Mouse (Mus musculus) neural tube, embryonic 14.5 days (tissue): ENCODE measurements at regions not wholly inside any gene's neighbourhood (a gene's known extent, or its start where the extent isn't known, plus 50 kb on each side); places are given as distances from the start of the nearest gene placed in this dataset.

Experiments
- ATAC-seq: fragments of 200-750 bp; cut with Nextera tagmentation; 2 replicates; pipeline ENCODE4 v1.8.0; 2017; ENCODE audit warnings: low read depth, mild to moderate bottlenecking, moderate TSS enrichment, moderate library complexity
- H3K27ac ChIP-seq: fragments of 300-500 bp; sonication (generic); 2 replicates; pipeline ENCODE4 v1.5.1; 2014; ENCODE audit warnings: low read depth, mild to moderate bottlenecking, control low read depth, low read length, moderate library complexity, mixed read lengths
- H3K27me3 ChIP-seq: fragments of 300-500 bp; sonication (generic); 2 replicates; pipeline ENCODE4 v1.6.1; 2014; ENCODE audit warnings: low read length; ENCODE audit not compliant: control insufficient read depth, insufficient read depth
- H3K36me3 ChIP-seq: fragments of 300-500 bp; sonication (generic); 2 replicates; pipeline ENCODE4 v1.6.1; 2014; ENCODE audit warnings: low read length, mixed read lengths; ENCODE audit not compliant: control insufficient read depth, insufficient read depth
- H3K4me1 ChIP-seq: fragments of 300-500 bp; sonication (generic); 2 replicates; pipeline ENCODE4 v1.6.1; 2014; ENCODE audit warnings: low read length; ENCODE audit not compliant: control insufficient read depth, insufficient read depth
- H3K4me2 ChIP-seq: fragments of 300-500 bp; sonication (generic); 2 replicates; pipeline ENCODE4 v1.6.1; 2014; ENCODE audit warnings: mild to moderate bottlenecking, low read depth, low read length, control low read depth
- H3K4me3 ChIP-seq: fragments of 300-500 bp; sonication (generic); 2 replicates; pipeline ENCODE4 v1.5.1; 2014; ENCODE audit warnings: low read depth, low read length, control low read depth, mixed read lengths
- H3K9ac ChIP-seq: fragments of 300-500 bp; sonication (generic); replicated peaks from 2 replicates; pipeline ENCODE4 v1.6.1; 2014; ENCODE audit warnings: low read depth, mild to moderate bottlenecking, control low read depth, low read length, mixed read lengths
- H3K9me3 ChIP-seq: fragments of 300-500 bp; sonication (generic); 2 replicates; pipeline ENCODE4 v1.6.1; 2016; ENCODE audit warnings: low read length; ENCODE audit not compliant: control insufficient read depth
- WGBS: fragments of 180-500 bp; shearing (Covaris S2); extraction: QIAGEN DNeasy Blood & Tissue Kit; methylation state at CpG from one replicate; pipeline ENCODE4 v1.1.7; 2014; 5-methylcytosine and 5-hydroxymethylcytosine counted together

DNA sequence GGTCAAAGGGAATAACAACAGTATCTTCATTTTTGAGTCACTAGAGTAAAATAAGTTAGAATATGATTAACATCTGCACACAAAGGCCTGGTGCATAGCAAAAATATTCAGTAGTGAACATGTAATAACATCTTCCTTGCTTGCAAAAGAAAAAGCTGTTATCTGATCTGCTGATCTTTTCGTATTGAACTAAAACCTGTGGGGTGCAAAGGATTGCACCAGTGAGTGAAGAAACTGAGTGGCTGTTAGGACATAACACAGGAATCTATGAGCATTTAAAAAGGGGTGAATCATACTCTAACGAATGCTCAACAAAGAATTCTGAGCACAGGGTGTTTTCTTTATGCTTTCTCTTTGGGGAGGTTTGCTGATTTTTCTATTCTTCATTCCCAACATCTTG lies 592.2 kb upstream of the Slit2 start:
- no peak overlapping the region for H3K4me3 ChIP-seq

DNA sequence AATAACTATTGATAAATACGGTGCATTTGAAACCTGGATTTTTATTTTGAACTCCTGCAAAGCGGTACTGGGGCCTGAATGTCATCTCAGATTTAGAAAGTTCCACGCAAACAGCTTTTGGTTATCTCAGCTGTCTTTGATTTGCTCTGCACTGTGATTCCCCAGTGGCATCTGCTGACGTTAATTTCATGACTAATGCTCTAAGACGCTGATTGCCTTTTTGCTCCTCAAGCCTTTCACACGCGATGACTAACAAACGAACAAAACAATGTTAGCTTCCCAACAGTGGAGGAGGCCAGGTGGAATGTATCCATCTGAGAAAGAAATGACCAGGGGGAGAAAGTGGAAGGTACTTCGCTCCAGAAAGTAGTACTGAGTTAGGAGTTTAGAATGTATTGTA lies 586.1 kb upstream of the Slit2 start:
- ATAC-seq, result no peak
- H3K9ac ChIP-seq, result no peak overlapping the region
- H3K4me2 ChIP-seq, result no peak overlapping the region
- H3K9me3 ChIP-seq, result no peaks in the 10 kb centered on the region
- H3K36me3 ChIP-seq, result no peaks in the 10 kb centered on the region
- no peaks in the 10 kb centered on the region for H3K4me1 ChIP-seq
- no peak overlapping the region for H3K27ac ChIP-seq
- H3K27me3 ChIP-seq, result no peaks in the 10 kb centered on the region
- no peak overlapping the region for H3K4me3 ChIP-seq
- 79% methylated on average over 9 of the region's 9 CpGs for WGBS

More for the DNA sequence above, 592.2 kb upstream of the Slit2 start:
- no peaks in the 10 kb centered on the region for H3K36me3 ChIP-seq
- H3K9me3 ChIP-seq, result no peaks in the 10 kb centered on the region
- no peaks in the 10 kb centered on the region for H3K4me1 ChIP-seq
- no peaks in the 10 kb centered on the region for H3K27me3 ChIP-seq
- H3K4me2 ChIP-seq, result no peak overlapping the region
- no peak for ATAC-seq
- no peak overlapping the region for H3K9ac ChIP-seq
- H3K27ac ChIP-seq, result no peak overlapping the region
- 81% methylated on average over 2 of the region's 2 CpGs for WGBS

DNA sequence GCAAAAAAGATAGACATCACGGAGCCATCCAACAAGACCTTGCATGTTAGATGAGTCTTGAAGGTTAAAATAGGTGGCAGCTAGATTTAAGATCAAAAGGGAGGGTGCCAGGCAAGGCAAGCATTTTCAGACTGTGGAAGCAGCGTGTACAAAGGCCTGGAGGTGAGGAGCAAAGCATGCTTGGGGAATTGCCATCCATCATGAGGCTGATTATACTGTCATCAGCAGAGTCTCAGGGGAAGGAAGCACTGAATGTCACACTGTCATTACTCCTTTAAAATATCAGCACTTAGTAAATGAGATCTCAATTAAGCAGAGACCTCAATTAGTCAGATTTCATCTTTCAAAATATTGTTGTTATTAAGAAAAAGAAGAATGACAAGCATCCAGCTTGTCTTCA lies 561.0 kb upstream of the Slit2 start:
- ATAC-seq, result no peak
- Histone ChIP-seq H3K9ac (no peak overlapping the region), H3K27ac (no peak overlapping the region), H3K36me3 (no peaks in the 10 kb centered on the region), H3K4me3 (no peak overlapping the region), H3K9me3 (no peaks in the 10 kb centered on the region), H3K4me1 (no peaks in the 10 kb centered on the region), H3K27me3 (no peaks in the 10 kb centered on the region), H3K4me2 (no peak overlapping the region)
- whole genome bisulfite sequencing, result 51% methylated on average over 2 of the region's 2 CpGs

DNA sequence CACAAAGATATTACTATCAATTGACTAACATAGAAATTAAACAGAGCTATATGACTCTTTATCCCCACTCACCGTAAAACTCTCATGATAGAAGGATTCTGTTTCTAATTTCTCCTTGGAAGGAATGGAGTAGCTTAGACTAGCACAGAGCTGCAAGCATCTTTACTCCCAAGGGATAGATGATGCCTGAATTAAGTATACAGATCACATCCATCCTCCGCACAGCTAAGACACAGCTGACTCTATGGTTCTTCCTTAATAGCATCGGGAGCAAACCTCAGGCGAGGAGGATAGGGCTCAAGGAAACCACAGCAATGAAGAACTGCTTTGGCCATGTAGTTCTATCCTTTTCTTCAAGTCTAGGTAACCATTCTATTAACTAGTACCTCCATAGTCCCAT lies 556.9 kb upstream of the Slit2 start:
- Histone ChIP-seq H3K27ac (no peak overlapping the region), H3K9ac (no peak overlapping the region), H3K9me3 (no peaks in the 10 kb centered on the region), H3K4me2 (no peak overlapping the region), H3K4me3 (no peak overlapping the region), H3K36me3 (no peaks in the 10 kb centered on the region), H3K27me3 (no peaks in the 10 kb centered on the region), H3K4me1 (no peaks in the 10 kb centered on the region)
- 72% methylated on average over 4 of the region's 4 CpGs for WGBS
- ATAC-seq, result no peak

DNA sequence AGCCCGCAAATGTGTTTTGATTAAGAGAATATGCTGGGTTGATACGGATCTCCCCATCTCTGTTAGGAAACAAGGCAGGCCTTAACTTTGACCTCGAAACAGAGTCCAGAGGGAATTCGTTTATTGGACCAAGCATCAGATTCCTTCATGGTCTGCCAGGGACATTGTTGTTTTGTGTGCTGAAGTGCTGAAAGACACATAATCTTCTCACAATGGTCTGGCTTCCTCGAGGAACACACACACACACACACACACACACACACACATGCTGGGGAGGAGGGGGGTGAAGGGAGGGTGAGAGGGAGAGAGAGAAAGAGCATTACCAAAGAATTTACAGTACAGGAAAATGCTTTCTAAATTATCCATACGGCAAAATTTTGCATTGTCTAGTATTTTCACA lies 556.5 kb upstream of the Slit2 start:
- no peak for ATAC-seq
- WGBS, result 76% methylated on average over 6 of the region's 6 CpGs
- Histone ChIP-seq H3K4me1 (no peaks in the 10 kb centered on the region), H3K36me3 (no peaks in the 10 kb centered on the region), H3K9ac (no peak overlapping the region), H3K4me2 (no peak overlapping the region), H3K9me3 (no peaks in the 10 kb centered on the region), H3K27me3 (no peaks in the 10 kb centered on the region), H3K27ac (no peak overlapping the region), H3K4me3 (no peak overlapping the region)

DNA sequence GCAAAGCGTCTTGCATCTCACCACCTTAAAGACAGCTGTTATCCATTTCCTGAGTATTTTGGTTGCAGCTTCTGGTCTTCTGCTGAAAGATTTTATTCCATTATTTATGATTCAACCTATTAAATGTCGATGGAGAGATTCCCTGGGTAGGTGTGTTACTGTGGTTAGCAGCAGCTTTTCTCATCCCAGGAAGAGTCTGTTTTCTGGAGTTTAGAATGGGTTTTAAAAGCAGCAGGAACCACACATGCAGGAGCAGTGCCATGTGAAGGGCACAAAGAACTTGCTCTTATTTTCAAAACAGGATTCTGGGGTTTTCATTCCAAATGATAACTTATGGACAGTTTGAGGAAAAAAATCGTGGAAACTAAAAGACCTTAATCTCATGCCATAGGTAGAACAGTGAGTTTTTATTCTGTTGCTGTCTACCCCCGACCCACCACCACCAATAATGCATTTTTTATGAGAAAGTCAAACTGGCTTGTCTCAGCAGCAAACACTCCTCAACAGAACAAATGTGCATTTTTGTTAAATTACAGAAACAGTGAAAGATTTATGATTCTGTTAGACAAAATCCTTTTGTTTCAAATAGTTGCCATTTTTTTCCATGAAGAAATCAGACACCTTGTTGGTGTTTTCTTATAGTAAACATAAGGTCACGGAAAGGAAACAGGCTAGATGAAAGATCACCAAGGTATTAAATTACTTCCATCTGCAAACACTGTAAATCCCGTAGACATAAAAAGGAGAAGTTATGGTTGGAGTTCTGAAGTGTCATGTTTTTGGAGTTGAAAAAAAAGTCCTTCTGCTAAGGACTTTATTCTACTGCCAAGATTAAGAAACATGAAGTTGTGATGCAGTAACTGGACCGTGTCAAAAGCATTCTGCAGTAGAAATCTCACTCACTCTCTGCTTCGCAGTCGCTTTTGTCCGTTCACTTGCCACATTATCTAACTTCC lies 553.4 kb upstream of the Slit2 start:
- Histone ChIP-seq H3K36me3 (no peaks in the 10 kb centered on the region), H3K4me2 (no peak overlapping the region), H3K27ac (no peak overlapping the region), H3K9me3 (no peaks in the 10 kb centered on the region), H3K4me3 (no peak overlapping the region), H3K27me3 (no peaks in the 10 kb centered on the region), H3K4me1 (no peaks in the 10 kb centered on the region), H3K9ac (no peak overlapping the region)
- WGBS, result 70% methylated on average over 10 of the region's 10 CpGs
- no peak for ATAC-seq

DNA sequence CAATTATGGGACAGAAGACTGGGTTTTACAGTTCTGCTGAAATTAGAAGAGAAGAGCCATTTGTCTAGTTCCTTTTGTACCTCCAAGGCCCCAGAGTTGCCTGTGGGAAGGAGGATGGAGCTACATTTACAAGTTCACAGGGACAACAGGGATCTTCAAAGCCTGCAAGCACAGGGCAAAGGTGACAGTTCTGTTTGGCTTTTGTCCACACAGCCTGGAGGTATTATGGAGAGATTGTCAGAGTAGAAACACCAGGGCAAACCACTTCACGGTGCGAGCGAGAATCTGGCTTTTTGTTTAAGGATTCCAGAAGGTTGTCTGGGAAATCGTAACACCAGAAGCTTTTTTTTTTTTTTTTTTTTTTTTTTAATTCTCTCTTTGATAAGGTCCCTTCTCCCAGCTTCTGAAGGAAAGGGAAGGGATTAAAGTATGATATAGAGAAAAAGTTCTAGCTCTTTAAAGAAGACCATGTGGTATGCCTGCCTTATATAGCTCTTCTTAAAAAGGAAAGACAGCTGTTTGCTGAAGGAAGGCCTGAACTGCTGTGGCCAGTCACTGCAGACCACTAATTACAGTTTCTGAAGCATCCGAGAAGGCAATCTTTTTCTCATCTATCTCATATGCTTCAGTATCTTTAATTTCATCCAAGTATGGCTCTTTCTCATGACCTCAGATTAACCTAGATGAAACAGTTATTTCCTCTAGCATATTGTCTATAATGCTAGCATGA lies 551.2 kb upstream of the Slit2 start:
- Histone ChIP-seq H3K36me3 (no peaks in the 10 kb centered on the region), H3K9me3 (no peaks in the 10 kb centered on the region), H3K9ac (no peak overlapping the region), H3K4me3 (no peak overlapping the region), H3K4me2 (no peak overlapping the region), H3K27me3 (no peaks in the 10 kb centered on the region), H3K27ac (no peak overlapping the region), H3K4me1 (no peaks in the 10 kb centered on the region)
- 29% methylated on average over 5 of the region's 5 CpGs for WGBS
- no peak for ATAC-seq

DNA sequence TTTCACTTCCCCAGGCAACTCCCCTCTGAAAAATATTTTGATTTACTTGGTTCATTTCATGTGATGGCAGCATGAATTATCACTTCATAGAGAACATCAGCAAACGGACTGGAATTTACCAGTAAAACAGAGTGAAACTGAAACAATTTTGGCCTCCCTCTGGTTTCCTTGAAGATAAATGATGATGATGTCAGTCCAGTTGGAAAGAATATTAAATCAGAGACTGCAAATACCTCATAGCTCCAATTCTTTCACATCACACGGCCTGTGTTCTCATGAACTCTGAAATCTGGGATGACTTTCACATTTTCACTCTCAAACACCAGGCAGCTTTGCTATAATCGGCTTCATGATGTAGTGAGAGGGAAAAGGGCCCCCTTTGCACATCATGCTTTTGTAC lies 546.5 kb upstream of the Slit2 start:
- no peak overlapping the region for H3K4me3 ChIP-seq
- no peaks in the 10 kb centered on the region for H3K4me1 ChIP-seq
- no peak overlapping the region for H3K4me2 ChIP-seq
- no peaks in the 10 kb centered on the region for H3K9me3 ChIP-seq
- H3K36me3 ChIP-seq, result no peaks in the 10 kb centered on the region
- ATAC-seq, result no peak
- H3K27me3 ChIP-seq, result no peaks in the 10 kb centered on the region
- WGBS, result 55% methylated on average over 3 of the region's 3 CpGs
- H3K27ac ChIP-seq, result no peak overlapping the region
- H3K9ac ChIP-seq, result no peak overlapping the region
